Mouse (Mus musculus) v-Abl transformed pro-B cells (cell line): Measurements from ENCODE around the gene Ctnnd2.

Source experiments
- in situ Hi-C, 2 experiments: fragments of 400-800 bp; cut with MboI; formaldehyde crosslinking; loops; one replicate each; pipeline ENCODE4 v1.15.1; 2025; ENCODE audit not compliant: unreplicated experiment in 2 of 2

Gene Ctnnd2

GRCm38 (mm10) chr15:30695859-30696258, 523.5 kb downstream of the Ctnnd2 start:
- in situ Hi-C loops = no loop called here

- in situ Hi-C loops = no loop called here
These were observed 525.0 kb downstream of the Ctnnd2 start for GRCm38 (mm10) chr15:30697356-30697755.

GRCm38 (mm10) chr15:30700762-30701161, 528.4 kb downstream of the Ctnnd2 start:
- in situ Hi-C loops = no loop called here

- in situ Hi-C loops = no loop called here
These were observed 529.2 kb downstream of the Ctnnd2 start for GRCm38 (mm10) chr15:30701592-30701991.

GRCm38 (mm10) chr15:30709026-30709753, 536.8 kb downstream of the Ctnnd2 start:
- in situ Hi-C loops = no loop called here

- in situ Hi-C loops = no loop called here
These were observed 537.3 kb downstream of the Ctnnd2 start for GRCm38 (mm10) chr15:30709754-30710105.

GRCm38 (mm10) chr15:30714823-30715222, 542.4 kb downstream of the Ctnnd2 start:
- in situ Hi-C loops = no loop called here

GRCm38 (mm10) chr15:30718811-30719210, 546.4 kb downstream of the Ctnnd2 start:
- in situ Hi-C loops = no loop called here

- in situ Hi-C loops = no loop called here
These were observed 546.8 kb downstream of the Ctnnd2 start for GRCm38 (mm10) chr15:30719226-30719625.

- in situ Hi-C loops = no loop called here
These were observed 548.7 kb downstream of the Ctnnd2 start for GRCm38 (mm10) chr15:30721098-30721497.

GRCm38 (mm10) chr15:30726066-30726465, 553.7 kb downstream of the Ctnnd2 start:
- in situ Hi-C loops = loop anchor here in 1 of 2 experiments (25.0 kb wide), 1 partner anchor 714 kb away; no protein-coding TSS in a partner anchor

GRCm38 (mm10) chr15:30738178-30738577, 565.8 kb downstream of the Ctnnd2 start:
- in situ Hi-C loops = loop anchor here in 1 of 2 experiments (25.0 kb wide), 1 partner anchor 726 kb away; no protein-coding TSS in a partner anchor

GRCm38 (mm10) chr15:30740728-30741127, 568.3 kb downstream of the Ctnnd2 start:
- in situ Hi-C loops = loop anchor here (5.0 to 25.0 kb wide), 3 partner anchors 313 to 728 kb away; no protein-coding TSS in a partner anchor

GRCm38 (mm10) chr15:30757991-30758390, 585.6 kb downstream of the Ctnnd2 start:
- in situ Hi-C loops = no loop called here

- in situ Hi-C loops = no loop called here
These were observed 589.8 kb downstream of the Ctnnd2 start for GRCm38 (mm10) chr15:30762211-30762610.

GRCm38 (mm10) chr15:30762695-30763285, 590.4 kb downstream of the Ctnnd2 start:
- in situ Hi-C loops = no loop called here

GRCm38 (mm10) chr15:30776931-30777330, 604.5 kb downstream of the Ctnnd2 start:
- in situ Hi-C loops = no loop called here

- in situ Hi-C loops = no loop called here
These were observed 605.4 kb downstream of the Ctnnd2 start for GRCm38 (mm10) chr15:30777801-30778200.

- in situ Hi-C loops = no loop called here
These were observed 607.5 kb downstream of the Ctnnd2 start for GRCm38 (mm10) chr15:30779903-30780302.

GRCm38 (mm10) chr15:30780977-30781376, 608.6 kb downstream of the Ctnnd2 start:
- in situ Hi-C loops = no loop called here

- in situ Hi-C loops = no loop called here
These were observed 613.4 kb downstream of the Ctnnd2 start for GRCm38 (mm10) chr15:30785706-30786320.

GRCm38 (mm10) chr15:30793260-30793659, 620.9 kb downstream of the Ctnnd2 start:
- in situ Hi-C loops = no loop called here
